Mouse (Mus musculus): Measurements from ENCODE around the gene Prnp.

- TF ChIP-seq CTCF (IDR thresholded peaks at IDR 0.05; ENCODE audit: low read depth) (no peak), EP300 (IDR thresholded peaks at IDR 0.05; ENCODE audit: low read depth) (no peak)
Observed at GRCm38 (mm10) chr2:131868983-131869382, 40.7 kb upstream of the Prnp start.
